Mouse (Mus musculus) mature B cell (primary cell): ENCODE measurements around the gene Fbxo34.
"Not testable (repeated sequence)": the region's sequence is repeated elsewhere in the genome, so short reads cannot be mapped to it uniquely, and the experiment has no call there.

ENCODE experiments used
- in situ Hi-C: fragments of 300-500 bp; cut with MboI; formaldehyde crosslinking; loops from 2 replicates; pipeline ENCODE4 v1.14.3; 2019

Gene Fbxo34

DNA sequence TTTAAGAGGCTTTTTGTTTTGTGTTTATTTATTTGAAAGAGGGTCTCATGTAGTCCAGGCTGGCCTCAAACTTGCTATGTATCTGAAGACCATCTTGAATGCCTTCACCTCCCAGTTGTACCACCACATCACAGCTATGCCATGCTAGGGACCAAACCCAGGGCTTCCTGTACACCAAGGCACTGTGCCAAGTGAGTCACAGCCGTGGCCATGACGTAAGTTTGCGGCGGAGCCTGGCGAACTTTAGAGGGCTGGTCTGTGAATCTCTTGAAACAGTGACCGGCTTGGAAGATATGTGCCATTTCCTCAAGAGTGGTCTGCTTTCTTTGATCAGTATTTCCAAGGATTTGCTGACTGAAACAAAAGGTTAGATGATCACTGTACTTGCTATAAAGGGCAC is 68.4 kb downstream of the Fbxo34 start:
- in situ Hi-C loops, result no loop called here

DNA sequence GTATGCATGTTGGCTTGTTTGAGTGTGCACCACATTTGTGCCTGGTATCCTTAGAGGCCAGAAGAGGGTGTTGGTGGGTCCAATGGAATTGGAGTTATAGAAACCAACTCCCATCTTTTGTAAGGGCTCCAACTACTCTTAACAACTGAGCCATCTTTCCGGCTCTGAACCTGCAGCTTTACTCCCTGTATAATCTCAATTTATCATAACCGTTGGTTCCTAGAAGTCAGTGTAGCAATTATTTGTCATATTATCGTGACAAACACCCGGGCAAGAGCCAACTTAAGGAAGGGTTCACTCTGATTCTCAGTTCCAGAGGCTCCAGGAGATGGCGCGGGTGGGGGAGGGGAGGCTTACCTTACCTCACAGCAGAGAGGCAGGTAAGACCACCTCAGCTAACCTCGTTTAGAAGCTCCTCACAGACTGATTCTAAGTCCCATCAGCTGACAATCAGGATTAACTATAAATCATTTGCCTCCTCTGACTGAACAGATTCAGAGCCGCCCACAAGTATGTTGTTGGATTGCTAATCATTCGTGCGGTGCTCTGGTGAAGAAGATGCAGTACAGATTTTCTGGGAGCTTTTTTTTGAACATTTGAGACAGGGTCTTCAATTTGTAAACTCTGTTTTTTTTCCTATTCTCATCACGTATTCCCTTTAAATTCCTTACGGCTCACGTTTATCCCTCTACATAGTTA is 70.7 kb downstream of the Fbxo34 start:
- in situ Hi-C loops, result no loop called here

DNA sequence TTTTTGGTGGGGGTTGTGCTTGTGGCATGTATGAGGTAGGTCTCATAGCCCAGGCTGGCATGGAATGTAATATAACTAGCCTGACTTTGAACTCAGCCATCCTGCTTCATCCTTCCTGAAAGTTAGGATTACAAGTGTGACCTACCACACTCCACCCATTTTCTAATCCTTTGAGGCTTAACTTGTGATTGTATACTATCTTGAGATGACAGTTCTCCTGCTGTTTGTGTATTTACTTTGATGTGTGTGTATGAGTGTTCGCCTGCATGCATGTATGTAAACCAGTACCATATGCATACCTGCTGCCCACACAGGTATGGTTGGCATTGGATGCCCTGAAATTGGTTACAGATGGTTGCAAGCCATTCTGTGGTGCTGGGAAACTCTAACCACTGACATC is 71.4 kb downstream of the Fbxo34 start:
- in situ Hi-C loops, result no loop called here

DNA sequence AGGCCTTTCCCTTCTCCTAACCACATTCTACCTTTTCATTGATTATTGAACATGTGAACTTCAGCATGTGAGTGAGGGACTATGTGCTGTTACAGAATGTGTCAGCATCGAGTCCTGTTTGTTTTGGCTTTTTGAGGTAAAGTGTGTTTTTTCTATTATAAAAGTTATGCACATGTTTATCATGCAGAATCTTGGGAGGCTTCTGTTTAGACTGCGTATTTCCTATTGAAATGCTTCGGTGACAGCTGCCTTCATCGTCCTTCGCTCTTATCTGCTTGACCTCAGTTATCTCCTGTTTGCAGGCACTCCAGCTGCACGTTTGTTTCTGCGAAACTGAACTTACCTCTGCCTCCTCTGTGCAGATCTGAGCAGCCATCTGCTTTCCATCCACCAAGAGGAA is 72.1 kb downstream of the Fbxo34 start:
- in situ Hi-C loops, result no loop called here

DNA sequence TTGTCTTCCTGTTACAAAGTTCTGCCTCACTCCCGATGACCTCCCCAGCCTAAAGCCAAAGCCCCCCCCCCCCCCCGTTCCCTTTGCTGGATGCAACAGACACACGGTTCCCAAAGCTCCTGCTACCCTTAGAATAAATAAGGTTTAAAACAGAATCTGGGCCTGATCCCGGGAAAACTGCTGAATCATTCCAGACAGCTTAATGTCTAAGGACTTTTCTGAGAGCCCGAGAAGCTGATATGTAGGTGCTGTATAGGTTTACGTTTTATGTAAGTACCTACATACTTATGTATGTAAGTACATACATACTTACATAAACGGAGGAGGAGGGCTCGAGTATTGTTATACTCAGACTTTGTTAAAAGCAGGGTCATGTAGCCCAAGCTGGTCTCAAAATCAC is 75.2 kb downstream of the Fbxo34 start:
- in situ Hi-C loops, result no loop called here

DNA sequence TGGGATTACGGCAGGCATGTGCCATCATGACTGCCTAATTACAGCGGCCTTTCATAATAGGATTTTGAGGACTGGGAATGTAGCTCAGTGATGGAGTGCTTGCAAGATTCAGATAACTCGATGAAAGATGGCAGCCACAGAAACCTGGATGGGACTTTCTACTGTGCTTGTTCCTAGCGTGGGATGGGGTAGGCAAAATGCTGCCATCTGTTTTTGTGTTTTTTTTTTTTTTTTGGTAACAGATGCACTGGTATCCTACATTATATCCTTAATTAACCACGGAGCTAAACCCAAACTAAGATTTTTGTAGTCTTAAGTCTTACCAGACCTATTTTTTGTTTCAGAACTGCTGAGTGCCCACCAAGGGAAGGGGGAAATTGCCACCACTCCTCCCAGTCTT is 75.6 kb downstream of the Fbxo34 start:
- in situ Hi-C loops, result no loop called here

DNA sequence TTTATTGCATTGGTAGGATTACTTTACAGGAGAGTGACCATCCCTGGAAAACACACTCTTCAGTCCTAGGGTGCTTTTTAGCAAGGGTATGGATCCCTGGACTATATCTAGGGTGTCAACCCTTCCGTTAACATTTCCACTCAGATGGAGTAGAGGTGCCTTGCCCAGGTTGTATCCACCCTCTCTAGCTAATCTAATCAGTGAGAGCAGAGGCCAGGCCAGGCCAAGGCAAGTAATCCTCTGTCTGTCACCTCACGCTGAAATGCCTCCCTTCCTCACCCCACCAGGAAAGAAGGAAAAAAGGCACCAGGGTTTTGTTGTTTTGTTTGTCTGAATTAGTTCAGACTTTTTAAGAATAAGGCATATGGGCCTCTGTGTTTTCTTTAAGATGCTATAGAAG is 77.6 kb downstream of the Fbxo34 start:
- in situ Hi-C loops, result no loop called here

DNA sequence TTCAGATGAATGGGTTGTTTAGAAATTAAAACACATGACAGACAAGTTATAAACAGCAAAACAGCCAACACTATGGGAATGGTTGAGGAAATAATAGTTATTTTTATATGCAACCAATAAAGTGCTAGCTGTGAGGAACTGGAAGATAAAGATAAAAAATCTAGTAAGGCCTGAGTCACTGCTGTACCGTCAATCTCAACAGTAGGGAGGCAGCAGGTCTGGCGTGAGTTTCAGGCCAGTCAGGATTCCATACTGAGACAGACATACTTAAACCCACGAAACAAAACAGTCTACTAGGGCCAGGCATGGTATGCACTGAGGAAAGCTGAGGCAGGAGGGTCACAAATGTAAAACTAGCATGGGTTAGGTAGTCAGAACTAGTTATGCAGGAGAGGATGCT is 78.1 kb downstream of the Fbxo34 start:
- in situ Hi-C loops, result no loop called here

DNA sequence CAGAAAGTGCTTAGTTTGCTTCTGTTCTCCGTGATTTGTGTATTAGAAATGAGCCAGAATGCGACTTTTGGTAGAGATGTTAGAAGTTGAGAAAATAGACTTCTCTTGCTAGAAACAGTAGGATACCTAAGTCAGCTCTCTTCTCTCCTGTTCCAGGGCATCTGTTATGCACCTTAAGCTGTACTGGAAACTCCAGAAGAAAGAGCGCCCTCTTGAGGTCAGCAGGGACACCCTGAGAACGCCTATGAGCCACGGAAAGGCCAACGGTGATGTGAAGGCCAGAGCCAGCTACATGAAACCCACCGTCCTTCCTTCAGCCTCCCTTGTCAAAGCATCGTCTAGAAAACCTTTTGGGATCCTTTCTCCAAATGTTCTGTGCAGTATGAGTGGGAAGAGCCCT is 78.8 kb downstream of the Fbxo34 start:
- in situ Hi-C loops, result no loop called here

DNA sequence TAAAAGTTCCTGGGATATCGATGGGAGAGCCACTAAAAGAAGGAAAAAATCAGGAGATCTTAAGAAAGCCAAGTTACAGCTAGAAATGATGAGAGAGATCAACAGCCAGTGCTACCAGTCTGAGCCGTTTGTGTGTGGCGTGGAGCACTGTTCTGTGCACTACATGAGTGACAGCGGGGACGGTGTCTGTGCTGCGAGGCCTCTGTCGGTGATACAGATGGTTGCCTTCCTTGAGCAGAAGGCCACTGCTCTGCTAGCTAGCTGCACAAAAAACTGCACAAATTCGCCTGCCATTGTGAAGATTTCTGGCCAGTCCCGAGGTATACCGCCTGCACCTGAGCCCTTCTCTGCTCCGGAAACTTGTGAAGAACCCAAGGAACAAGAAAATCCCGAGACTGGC is 79.4 kb downstream of the Fbxo34 start:
- in situ Hi-C loops, result not testable (repeated sequence)

DNA sequence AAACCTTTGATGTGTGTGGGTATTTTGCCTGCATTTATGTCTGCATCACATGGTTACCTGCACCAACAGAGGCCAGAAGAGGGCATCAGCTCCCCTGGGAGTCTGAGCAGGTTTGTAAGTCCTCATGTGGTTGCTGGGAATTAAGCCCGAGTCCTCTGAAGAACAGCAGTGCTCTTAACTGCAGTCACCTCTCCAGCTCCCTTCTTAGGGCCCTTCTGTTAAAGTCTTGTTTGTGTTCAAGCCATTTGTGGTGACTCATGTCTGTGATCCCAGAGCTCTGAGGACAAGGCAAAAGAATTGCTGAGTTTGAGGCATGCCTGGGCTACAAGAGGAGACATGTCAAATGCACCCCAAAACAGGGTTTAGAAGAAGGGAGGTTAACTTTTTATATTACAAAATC is 82.3 kb downstream of the Fbxo34 start:
- in situ Hi-C loops, result no loop called here

DNA sequence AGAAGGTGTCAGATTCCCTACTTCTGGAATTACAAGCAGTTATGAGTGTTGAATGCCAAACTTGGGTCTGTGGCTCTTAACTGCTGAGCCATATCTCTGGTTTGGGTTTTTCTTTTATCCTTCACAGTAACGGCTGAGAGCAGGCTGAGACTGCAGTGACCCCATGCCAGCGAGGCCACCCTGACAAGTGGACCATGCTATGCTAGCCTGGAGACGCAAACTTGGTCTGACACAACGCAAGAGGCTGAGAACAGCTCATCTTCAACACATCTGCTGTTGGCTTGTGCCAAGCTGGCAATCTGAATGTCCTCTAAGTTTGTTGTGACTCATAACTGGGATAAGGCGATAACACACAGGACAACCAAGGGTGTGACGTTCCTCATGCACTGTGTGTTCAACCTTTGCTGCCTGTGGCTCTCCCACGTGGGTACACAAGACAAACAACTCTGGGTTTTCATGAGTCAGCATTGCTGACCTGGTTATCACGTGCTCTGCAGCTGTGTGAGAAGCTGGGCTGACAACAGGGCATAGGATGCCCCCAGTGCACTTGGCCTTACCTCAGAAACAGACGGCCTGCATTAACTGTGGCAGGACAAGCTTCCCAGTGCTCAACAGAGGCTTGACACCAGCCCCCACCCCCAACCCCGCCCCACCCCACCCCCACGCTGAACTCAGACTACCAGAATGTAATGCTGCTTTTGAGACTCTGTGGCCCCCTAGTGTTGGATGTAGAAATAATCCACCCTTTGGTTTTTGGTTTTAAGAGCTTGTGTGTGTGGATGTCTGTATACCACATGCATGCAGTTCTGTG is 83.3 kb downstream of the Fbxo34 start:
- in situ Hi-C loops, result no loop called here

DNA sequence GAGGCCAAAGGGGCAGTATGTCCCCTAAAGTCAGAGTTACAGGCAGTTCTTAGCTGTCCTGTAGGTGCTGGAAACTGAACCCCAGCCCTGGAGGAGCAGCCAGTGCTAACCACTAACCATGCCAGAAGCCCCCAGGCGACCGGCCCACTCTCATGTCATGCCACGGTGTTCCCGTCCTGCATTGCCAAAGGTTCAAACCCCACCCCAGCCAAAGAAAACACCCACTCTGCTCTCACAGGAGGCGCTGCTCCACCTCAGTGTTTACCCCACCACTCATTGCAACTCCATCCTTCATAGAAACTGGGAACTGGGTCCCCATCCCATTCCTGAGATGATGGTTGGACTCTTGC is 83.9 kb downstream of the Fbxo34 start:
- in situ Hi-C loops, result no loop called here

DNA sequence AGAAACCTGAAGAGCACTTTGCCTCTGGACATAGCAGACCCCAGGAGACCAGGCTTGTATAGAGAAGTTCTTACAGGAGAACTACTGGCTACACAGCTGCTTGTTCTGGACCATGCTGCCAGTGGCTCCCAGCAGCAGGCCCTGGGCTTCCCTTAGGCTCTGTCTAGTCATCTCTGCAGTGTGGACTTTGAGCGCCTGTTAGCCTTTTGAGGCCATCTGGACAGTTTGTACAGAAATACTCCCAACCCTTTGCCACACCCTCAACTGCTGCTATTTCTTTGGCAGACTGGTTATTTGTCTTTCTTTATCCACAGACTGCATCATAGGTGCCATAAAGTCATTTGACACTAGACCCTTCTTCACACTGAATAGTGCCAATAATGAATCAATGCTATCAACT is 84.9 kb downstream of the Fbxo34 start:
- in situ Hi-C loops, result no loop called here

DNA sequence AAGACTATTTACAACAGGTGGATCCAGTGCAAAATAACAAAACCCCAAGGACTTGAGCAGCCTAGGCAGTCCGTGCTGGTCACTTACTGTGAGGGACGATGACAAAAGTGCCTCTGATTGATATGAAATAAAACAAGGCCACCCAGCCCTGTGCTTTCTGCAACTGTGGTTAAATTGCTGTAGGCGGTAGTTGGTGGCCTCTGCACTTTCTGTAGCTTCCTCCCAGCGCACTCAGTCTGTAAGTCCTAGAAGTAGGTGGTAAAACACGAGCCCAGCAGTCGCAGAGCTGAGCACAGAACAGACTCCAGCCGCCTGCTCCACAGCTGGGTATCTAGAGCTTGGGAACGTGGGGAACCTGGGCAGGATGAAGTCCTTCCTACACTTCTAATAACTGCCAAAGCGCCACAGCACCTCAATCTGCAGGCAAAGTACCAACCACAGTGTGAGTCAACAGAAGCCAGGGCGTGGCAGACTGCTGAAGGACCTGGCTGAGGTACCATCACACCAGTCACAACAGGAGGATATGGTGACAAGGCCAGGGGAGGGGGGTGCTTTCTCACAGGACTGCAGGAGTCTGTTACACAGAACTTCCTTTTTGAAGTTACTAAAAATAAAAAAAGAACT is 91.2 kb downstream of the Fbxo34 start:
- in situ Hi-C loops, result no loop called here

DNA sequence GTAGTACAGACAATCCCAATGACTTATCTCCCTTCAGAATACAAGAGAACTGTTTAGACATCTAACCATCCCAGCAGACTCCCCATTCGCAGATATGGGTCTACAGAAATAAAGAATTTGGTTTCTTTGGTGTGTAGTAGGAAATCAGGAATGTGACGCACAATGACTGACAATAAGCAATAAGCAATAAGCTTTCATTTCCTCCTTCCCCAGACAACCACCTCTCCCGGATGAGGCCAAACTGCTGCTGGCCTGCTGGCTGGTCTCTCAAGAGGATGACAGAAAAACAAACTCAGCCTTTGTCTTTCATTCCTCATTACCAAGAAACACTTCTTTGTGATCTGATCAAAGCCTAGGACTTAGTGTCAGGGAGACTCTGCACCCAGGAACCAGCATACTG is 92.1 kb downstream of the Fbxo34 start:
- in situ Hi-C loops, result no loop called here

DNA sequence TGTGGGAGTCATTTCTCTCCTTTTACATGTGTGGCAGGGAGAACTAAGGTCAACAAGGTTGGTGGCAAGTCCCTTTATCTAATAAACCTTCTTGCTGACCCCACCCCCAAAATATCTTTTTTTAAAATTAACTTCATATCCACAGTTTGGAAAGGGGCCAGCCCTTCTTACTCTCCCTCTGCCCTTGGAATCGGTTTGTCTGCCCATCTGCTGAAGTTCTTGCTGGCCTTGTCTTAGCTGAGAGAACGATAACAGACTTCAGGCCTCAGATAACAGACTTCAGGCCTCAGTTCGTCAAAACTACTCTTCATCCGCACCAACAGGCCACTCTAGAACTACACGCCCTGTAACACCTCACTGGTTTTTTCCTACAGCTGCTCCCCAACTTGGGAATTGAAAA is 94.1 kb downstream of the Fbxo34 start:
- in situ Hi-C loops, result no loop called here

DNA sequence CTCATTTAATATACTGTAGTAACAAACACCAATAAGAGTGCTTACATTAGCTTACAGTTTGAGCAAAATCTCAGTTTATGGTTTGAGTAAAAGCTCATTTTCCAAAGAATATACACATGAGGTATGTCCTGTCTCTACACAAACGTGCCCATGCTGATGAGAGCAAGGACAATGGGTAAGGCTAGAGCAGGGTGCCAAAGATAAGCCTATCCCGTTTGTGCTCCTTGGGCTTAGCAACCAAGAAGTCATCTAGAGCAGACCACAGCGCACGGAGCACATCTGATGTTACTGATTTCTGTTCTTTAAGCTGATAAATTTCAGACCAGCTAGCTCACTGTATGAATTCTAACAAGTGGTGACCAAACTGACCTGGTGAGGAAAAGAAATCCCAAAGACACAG is 94.7 kb downstream of the Fbxo34 start:
- in situ Hi-C loops, result no loop called here

DNA sequence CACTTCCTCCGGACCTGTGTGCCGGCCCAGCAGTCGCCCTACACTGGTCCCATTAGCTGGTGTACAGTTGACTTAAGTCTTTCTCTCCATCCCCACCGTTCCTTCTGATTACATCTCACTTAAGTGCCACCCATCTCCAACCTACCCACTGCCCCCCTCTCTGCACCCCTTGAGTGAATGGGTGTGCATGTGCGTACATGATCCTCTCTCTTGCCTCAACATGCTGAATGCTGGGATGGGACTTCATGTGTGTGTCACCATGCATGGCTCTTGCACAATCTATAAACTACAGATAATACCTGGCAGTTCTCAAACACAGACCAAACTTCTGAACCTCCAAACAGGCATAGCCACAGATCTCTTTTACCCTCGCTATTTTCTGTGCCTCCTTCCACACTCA is 101.4 kb downstream of the Fbxo34 start:
- in situ Hi-C loops, result no loop called here

DNA sequence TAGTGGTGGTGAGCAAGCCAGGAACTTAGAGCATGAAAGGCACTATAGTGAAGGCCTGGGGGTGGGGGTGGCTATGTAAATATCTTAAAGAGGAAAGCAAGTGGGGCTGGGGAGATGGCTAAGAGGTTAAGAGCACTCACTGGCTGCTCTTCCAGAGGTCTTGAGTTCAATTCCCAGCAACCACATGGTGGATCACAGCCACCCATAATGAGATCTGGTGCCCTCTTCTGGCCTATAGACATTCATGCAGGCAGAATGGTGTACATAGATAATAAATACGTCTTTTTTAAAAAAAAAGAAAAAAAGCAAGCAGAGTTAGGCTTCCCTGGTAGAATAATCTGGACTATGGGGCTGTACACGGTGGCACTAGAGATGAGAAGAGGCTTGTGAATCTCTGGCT is 103.2 kb downstream of the Fbxo34 start:
- in situ Hi-C loops, result no loop called here

DNA sequence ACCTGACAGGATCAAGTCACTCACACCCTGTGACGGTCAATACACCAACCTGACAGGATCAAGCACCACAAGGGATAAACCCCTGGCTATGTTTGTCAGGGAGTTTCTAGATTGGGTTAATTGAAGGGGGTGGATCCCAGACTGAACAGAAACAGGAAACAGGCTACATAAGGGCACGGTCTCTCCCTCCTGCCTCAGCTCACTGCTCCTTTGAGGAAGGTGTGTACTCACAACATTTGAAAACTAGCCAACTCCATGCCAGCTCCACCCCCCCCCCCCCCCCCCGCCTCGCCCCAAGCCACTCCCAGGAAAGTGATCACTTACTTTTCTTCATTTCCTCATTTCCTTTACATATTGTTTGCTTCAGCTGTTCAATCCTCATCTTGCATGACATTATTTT is 104.0 kb downstream of the Fbxo34 start:
- in situ Hi-C loops, result no loop called here

DNA sequence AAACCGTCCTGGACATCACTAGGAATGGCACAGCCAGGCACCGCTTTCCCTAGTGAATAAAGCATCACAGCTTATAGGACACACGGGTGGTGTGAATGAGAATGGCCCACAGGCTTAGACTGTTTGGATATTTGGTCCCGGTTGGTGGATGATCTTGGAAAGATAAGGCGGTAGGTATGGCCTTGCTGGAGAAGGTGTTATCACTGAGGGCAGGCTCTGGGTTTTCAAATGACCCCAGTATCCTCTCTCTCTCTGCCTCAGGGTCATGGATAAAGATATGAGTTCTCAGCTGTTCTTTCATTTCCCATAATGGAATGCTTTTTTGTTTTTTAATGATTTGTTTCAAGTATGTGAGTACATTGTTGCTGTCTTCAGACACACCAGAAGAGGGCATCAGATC is 105.0 kb downstream of the Fbxo34 start:
- in situ Hi-C loops, result no loop called here

DNA sequence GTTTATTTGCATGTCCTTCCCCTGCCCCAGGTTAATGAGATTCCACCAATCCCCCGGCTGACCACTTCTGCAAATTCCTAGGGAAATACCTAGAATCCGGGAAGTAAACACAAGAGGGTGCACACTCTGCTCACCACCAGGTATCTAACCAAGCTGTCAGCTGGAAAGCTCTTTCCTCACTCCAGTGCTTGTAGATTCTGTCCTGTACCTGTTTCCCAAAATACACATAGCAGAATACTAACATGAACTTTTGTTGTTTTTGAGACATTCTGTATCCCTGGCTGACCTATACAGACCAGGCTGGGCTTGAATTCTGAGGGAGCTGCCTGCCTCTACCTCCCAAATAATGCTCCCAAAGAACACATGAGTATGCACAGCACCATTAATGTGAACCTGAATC is 110.5 kb downstream of the Fbxo34 start:
- in situ Hi-C loops, result no loop called here
